Mouse (Mus musculus): Measurements from ENCODE around the gene Theg. TPM values are rescaled to one million over a fixed set of nuclear protein-coding genes. Genes with fewer than 3 reads are reported as not detected.
A peak's percentile ranks its signal among the peaks of the same experiment; 100 is the strongest.

The Theg gene
- total RNA-seq, 4 experiments from 2014 or later, result 0.61 TPM; not detected in 3

DNA sequence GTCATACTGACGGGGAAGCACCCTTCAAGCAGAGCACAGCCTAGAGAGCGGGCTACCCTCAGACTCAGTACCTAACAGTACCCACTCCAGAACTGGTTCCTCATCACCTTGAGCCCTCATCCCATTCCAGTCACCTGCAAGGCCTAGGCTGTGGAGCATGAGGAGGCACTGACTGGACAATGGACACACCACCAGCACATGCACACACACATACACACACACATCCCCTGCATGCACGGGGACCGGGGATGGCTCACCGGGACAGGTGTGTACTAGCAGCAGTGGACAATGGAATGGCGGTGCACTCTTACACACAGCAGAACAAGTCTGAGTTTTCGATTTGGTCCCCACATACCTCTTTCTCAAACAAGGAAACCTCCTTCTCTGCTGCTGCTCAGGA is 49.9 kb downstream of the Theg start:
- peak in 1 of 2 experiments; percentile 1 for DNase-seq (ENCODE audit: low spot score in 2 of 2)

DNA sequence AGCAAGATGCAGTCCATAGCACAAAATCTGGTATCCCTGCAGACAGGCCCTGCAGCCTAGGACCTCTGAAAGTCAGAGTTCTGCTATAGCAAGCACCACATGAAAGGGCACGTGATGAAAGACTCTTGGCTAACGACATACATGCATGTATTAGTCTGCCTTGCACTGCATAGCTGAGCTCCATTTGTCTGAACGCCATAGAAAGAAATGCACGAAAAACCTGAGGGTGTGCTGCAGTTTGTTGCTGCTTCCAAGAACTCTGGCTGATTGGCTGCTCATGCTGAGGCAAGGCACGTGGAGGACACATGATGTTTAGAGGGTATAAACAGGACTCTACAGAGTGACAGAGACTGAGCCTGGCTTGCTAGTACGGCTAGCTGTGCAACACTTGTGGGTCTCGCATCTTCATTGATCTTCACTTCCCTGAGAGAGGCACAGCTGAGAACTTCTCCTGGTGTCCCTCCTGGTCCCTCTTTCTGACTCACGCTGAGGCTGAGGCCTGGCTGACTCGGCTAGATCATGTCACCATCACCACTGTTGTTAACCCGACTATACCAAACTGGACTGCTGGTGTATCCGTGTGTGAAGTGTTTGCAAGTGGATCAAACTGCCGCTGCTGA is 50.6 kb downstream of the Theg start:
- peak in 1 of 2 experiments; percentile 1 for DNase-seq (ENCODE audit: low spot score in 2 of 2)

DNA sequence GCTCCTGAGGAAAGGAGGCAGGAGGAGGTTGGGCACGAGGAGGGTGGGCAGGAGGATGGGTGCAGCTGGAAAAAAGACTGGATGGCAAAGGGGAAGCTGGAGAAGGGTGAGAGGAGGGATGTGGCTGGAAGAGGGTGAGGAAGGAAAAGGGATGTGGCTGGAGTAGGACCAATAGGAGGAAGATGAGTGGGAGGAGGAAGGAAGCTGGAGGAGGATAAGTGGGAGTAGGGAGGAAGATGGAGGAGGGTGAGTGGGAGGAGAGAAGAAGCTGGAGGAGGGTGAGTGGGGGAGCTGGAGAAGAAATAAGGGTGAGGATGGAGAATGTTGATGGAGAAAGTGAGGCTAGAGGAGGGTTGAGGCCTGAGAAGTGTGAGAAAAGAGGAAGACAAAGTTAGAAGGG is 51.7 kb downstream of the Theg start:
- DNase-seq (ENCODE audit: low spot score in 2 of 2), result no peak

DNA sequence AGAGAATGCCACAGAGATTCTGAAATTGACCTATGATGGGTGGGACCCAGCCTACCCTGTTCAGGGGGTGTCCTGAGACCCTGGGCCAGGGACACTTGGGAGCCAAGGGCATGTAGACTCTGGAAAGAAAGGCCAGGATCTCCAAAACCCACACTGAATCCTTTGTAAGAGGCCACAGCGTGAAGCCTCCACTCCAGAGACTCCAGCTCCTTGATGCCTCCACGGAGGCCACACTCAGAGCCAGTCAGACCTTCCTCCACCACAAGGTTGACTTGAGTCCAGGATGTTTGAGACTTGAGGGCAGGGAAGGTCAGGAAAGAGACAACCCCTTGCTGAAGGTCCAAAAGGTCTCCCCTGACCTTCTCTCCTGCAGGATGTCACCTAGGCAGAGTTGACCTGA is 52.7 kb downstream of the Theg start:
- DNase-seq (ENCODE audit: low spot score in 2 of 2), result no peak

DNA sequence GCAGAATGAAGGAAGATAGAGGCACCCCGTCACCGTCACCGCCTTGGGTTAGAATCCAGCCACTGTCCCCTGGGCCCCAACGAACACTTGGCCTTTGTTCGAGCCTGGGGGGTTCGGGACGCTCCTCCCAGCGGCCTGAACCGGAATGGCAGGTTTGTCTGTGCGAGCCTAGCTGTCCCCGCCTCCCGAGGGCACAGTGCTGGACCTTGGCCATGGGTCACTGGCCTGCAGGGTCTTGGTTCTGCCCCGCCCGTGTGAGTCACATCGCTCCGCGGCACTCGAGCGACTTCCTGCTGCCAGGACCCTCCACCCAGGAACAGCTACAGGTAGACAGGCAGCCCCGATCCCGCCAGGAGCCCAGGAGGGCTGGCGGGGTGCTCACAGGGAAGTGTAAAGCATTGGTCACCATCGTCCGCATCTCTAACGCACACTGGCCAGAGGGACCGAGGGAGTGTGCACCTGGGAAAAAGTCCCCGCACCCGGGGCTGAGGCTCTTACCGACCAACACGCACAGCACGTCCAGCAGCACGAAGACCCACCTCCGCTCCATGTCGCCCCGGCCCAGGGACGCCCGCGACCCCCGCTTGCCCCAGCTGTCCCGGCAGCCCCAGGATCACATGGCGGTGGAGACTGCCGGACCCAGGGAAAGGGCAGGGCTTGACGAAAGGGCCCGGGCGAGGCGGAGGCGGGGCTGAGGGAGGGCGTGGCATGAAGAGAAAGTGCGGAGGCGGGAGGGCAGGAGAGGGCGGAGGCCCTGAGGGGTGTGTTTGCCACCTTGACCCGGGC is 53.8 kb downstream of the Theg start, which contains the start of gene Plpp2:
Gene Plpp2, minus strand, starts transcription at position 671 of the 786 bp plus-strand sequence.
- DNase-seq (ENCODE audit: low spot score in 2 of 2), result peak; percentile 38 to 44

DNA sequence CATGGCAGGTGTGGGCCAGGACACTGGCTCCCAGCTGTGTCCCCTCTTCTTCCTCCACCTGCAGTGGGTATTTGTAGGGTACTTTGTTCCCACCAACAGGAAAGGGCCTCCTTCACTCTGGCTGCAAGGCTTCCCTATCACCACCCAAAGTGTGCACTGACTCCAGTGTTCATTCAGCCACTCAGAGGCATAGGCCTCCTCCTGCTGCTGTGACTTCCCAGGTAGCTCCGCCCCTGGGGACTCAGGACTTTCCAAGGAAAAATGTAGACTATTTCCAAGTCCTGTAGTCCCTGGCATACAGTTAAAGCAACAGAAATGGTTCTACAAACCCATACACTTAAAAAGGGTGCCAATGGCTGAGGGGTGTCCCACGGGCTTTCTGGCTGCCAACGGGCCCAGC is 54.5 kb downstream of the Theg start:
- peak in 1 of 2 experiments; percentile 1 for DNase-seq (ENCODE audit: low spot score in 2 of 2)

DNA sequence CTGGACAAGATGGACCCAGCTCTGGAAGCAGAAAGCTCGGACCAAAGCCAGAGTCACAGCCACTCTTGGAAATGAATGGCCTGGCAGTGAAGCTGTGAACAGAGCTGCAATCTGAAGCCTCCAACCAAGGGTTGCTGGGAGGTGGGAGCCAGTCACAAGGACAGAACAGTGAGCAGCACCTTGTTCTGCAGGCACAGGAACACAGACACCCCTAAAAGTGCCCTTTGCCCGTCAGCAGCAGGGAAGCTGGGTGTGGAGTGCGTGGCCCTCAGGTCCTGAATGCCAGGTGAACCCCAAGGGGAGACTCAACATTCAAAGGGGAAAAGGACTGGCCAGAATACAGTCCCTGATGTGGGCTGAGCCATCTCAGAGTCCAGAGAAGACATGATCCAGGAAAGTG is 55.5 kb downstream of the Theg start:
- DNase-seq (ENCODE audit: low spot score in 2 of 2), result no peak

DNA sequence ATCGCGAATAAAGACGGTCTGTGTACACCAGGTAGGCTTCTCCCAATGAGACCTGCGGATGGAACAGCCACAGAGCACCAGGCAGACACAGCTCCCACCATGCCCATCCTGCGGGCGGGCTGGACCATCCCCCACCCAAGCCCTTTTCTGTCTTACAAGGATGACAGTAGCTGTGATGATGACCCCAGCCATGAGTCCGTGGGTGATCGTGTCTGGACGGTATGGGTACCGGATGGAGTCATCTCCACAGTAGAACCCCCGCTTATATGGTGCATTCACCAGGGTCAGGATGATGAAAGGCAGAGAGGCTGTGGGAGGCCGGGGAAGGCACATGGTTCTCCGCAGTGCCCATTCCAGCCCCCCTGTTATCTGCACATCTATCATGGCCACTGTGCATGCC is 56.4 kb downstream of the Theg start:
- no peak for DNase-seq (ENCODE audit: low spot score in 2 of 2)

DNA sequence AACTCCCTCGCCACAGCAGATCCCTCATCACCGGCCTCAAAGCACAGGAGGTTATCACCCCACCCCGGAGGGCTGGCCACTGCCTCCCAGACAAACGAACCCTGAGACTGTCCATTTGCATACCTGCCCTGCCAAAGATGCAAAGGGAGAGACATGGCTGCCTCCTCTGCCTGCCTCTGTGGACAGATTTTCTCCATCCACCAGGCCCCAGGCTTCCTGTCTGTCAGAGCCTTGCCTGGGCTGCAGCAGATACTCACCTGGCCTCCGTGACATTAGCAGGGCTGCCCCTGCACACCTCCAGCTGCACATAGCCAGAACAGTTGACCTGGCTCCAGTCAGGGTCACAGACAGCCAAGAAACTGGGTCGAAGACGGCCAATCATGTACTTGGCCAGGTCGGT is 56.9 kb downstream of the Theg start:
- no peak for DNase-seq (ENCODE audit: low spot score in 2 of 2)

DNA sequence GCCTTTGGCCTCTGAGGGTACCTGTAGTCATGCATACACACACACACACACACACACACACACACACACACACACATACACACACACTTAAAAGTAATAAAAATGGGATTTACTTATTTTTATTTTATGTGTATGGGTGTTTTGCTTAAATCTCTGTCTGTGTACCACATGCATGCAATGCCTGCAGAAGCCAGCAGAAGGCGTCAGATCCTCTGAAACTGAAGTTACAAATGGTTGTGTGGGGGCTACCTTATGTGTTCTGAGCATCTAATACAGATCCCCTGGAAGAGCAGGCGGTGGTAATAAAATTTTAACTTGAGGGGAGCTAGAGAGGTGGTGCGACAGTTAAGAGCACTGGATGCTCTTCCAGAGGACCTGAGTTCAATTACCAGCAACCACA is 59.0 kb downstream of the Theg start:
- no peak for DNase-seq (ENCODE audit: low spot score in 2 of 2)

DNA sequence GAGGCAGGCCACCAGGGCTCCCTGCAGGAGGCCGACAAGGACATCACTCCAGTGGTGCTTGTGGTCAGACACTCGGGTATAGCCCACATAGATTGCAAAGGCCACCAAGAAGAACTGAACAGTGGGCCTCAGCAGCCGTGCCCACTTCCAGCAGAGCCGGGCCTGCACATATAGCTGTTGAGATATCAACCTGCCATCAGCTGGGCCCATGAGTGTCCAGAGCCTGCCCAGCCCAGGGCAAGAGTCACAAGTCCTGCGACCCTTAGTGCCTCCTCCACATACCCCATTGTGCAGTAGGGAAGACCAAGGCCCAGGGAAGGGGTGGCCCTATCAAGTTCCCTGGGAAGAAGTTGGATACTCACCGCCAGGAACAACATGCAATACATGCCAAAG is 59.7 kb downstream of the Theg start:
- DNase-seq (ENCODE audit: low spot score in 2 of 2), result no peak

DNA sequence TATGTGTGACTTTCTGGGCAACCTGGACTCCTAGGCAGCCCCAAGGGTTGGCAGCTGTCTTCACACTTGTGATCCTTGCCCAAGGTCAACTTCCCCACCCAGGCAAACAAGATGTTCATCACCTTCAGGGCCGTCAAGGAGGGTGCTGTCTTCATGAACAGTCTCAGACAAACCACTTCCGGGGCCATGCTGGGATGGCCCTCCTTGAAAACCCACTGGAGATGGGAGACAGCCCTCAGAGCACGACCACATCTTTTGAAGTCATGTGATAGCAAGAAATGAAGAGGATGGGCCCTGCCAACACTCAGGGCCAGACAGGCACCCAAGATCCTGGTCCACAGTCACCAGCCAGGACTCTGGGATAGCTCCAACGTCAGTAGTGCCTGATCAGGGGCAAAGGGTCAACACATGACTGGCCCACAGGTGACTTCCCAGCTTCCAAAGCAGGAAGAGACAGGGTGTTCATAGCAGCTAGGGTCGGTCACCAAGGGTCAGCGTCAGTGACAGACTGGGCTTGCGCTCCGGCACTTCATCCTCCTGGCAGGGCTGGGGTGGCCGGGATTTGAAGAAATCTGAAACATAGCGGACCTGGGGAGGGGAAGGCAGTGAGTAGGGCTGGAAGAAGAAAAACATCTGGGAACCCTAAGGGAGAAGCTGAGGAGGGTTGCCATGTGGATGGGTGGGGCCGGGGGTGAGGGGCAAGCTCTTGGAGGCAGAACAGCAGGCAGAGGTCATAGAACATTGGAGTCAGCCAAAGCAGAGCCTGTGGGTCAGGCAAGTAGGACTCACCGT is 60.3 kb downstream of the Theg start:
- DNase-seq (ENCODE audit: low spot score in 2 of 2), result no peak

Small RNA genes lying within 50 kb of the gene (microRNA-seq; reads per million reads assigned to microRNA genes)
- 1.0 to 2.2 reads per million in 2 experiments for gene Mir6909

Other genes with a start within 250 kb of the Theg start
- gene Vmn2r82, start 230.8 kb downstream of the Theg start, total RNA-seq (2022), result not detected
- not detected for gene Vmn2r83, start 118.6 kb downstream of the Theg start, total RNA-seq (2022)
- gene Plpp2, start 53.5 kb downstream of the Theg start, total RNA-seq (2022), result 1 to 10 TPM; 5.6 to 9.3 (median 6.9) TPM
- gene Mier2, start 32.1 kb downstream of the Theg start, total RNA-seq (2022), result 10 to 100 TPM; 51.2 to 72.3 (median 53.0) TPM
- 10 to 100 TPM; 13.4 to 17.6 (median 15.5) TPM for gene C2cd4c, start 26.7 kb upstream of the Theg start, total RNA-seq (2022)
- gene Shc2, start 50.6 kb upstream of the Theg start, total RNA-seq (2022), result 10 to 100 TPM; 41.1 to 51.9 (median 45.4) TPM
- under 1 TPM in 3 of 4 experiments, not detected in 1; 0.27 to 0.60 (median 0.39) TPM for gene Odf3l2, start 58.4 kb upstream of the Theg start, total RNA-seq (2022)
- gene Madcam1, start 77.2 kb upstream of the Theg start, total RNA-seq (2022), result not detected
- gene Tpgs1, start 82.0 kb upstream of the Theg start, total RNA-seq (2022), result 10 to 100 TPM; 48.4 to 72.6 (median 64.3) TPM
- gene Cdc34, start 94.9 kb upstream of the Theg start, total RNA-seq (2022), result 10 to 100 TPM; 57.9 to 67.0 (median 66.1) TPM
- gene Gzmm, start 101.7 kb upstream of the Theg start, total RNA-seq (2022), result 1 to 10 TPM; 2.3 to 3.5 (median 3.3) TPM
- gene Bsg, start 117.2 kb upstream of the Theg start, total RNA-seq (2022), result 100 to 1,000 TPM; 515 to 593 (median 535) TPM
- gene Hcn2, start 129.3 kb upstream of the Theg start, total RNA-seq (2022), result 100 to 1,000 TPM; 120 to 128 (median 121) TPM
- 10 to 100 TPM; 44.5 to 58.2 (median 51.3) TPM for gene Polrmt, start 159.2 kb upstream of the Theg start, total RNA-seq (2022)
- gene Fgf22, start 167.7 kb upstream of the Theg start, total RNA-seq (2022), result 1 to 10 TPM; 1.7 to 4.6 (median 2.4) TPM
- 10 to 100 TPM; 72.4 to 82.9 (median 75.8) TPM for gene Rnf126, start 179.6 kb upstream of the Theg start, total RNA-seq (2022)
- 1 to 10 TPM; 2.2 to 2.9 (median 2.4) TPM for gene Fstl3, start 189.9 kb upstream of the Theg start, total RNA-seq (2022)
- under 1 TPM in 3 of 4 experiments, not detected in 1; 0.43 to 0.83 (median 0.50) TPM for gene Prss57, start 203.6 kb upstream of the Theg start, total RNA-seq (2022)
- gene Palm, start 206.2 kb upstream of the Theg start, total RNA-seq (2022), result 100 to 1,000 TPM; 244 to 264 (median 260) TPM
- 1 to 10 TPM in 2 of 4 experiments, not detected in 2; 1.6 to 1.9 TPM for gene Misp, start 233.7 kb upstream of the Theg start, total RNA-seq (2022)